Mouse (Mus musculus) cortical plate, adult 2 months (tissue): Measurements from ENCODE around the gene Nubp1.

Experiments used
- CTCF ChIP-seq: fragments of 200-500 bp; IDR thresholded peaks from 2 replicates; pipeline ENCODE4 v1.5.1; 2011; ENCODE audit warnings: mild to moderate bottlenecking, control low read depth, low read length; ENCODE audit not compliant: insufficient read depth; ENCODE audit errors: extremely low read depth
- POLR2A ChIP-seq: fragments of 200-500 bp; IDR thresholded peaks from 2 replicates; pipeline ENCODE4 v1.6.1; 2011; ENCODE audit warnings: mild to moderate bottlenecking, low read length, control low read depth; ENCODE audit not compliant: insufficient read depth; ENCODE audit errors: extremely low read depth

- no peak for TF ChIP-seq POLR2A
- no peak for TF ChIP-seq CTCF
Measured at GRCm38 (mm10) chr16:10432387-10432786, 20.6 kb downstream of the Nubp1 start.
